Mouse (Mus musculus): ENCODE measurements at regions not wholly inside any gene's neighbourhood (a gene's known extent, or its start where the extent isn't known, plus 50 kb on each side); places are given as distances from the start of the nearest gene placed in this dataset.

DNA sequence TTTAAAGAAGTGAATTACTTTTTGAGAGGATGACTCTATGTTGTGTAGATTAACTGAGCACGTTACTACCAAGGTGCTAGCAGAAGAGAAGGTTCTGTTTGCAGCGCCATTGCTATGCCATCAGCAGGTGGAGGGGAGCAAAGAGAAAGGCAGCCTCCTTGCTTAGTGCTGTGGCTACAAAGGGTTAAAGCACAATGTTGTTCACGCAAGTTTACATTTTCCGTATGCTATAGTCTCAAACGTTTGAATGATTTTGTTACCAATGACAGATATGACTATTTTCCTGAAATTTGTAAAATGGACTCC lies 247.1 kb upstream of the Nr2f1 start:
- Histone ChIP-seq H3K9ac (no peak overlapping the region), H3K4me2 (no peak overlapping the region), H3K4me1 (peaks cover 13% of the 10 kb centered on the region), H3K27me3 (replicated peaks) (no peaks in the 10 kb centered on the region), H3K4me3 (no peak overlapping the region), H3K36me3 (no peaks in the 10 kb centered on the region), H3K9me3 (no peaks in the 10 kb centered on the region), H3K27ac (replicated peaks) (no peak overlapping the region)
- no peak for ATAC-seq (ENCODE audit: extremely low read depth, insufficient number of reproducible peaks, low FRiP score, low TSS enrichment)
- 81% methylated on average over 5 of the region's 5 CpGs for WGBS

GRCm38 (mm10) chr13:78445891-78446725 lies 246.6 kb upstream of the Nr2f1 start:
- Histone ChIP-seq H3K27ac (replicated peaks) (no peak overlapping the region), H3K27me3 (replicated peaks) (no peaks in the 10 kb centered on the region), H3K36me3 (no peaks in the 10 kb centered on the region), H3K4me2 (no peak overlapping the region), H3K9me3 (no peaks in the 10 kb centered on the region), H3K9ac (no peak overlapping the region), H3K4me1 (peaks cover 13% of the 10 kb centered on the region), H3K4me3 (no peak overlapping the region)
- ATAC-seq (ENCODE audit: extremely low read depth, insufficient number of reproducible peaks, low FRiP score, low TSS enrichment) = no peak
- 73% methylated on average over 14 of the region's 14 CpGs for WGBS

GRCm38 (mm10) chr13:78444691-78445349 lies 245.3 kb upstream of the Nr2f1 start:
- 80% methylated on average over 8 of the region's 8 CpGs for WGBS
- ATAC-seq (ENCODE audit: extremely low read depth, insufficient number of reproducible peaks, low FRiP score, low TSS enrichment) = no peak

DNA sequence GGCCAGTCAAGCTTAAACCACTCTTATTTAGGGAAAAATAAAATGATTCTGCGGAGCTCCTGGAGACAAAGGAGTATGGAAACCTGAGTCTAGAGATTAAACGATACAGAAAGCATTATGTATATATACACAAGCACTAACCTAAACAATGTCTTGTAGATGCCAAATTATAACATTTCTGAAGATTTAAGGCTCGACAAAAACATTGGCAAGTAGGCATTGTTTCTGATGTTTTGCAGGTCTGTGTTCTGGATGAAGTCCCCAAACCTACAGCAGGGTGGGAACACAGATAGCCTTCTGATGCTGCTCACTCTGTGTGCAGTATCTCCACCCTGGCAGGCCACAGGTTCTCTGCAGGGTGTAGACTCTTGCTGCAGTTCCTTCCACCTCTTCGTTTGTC lies 228.9 kb upstream of the Nr2f1 start:
- Histone ChIP-seq H3K4me3 (peak overlapping the region; percentile 50; the same call in 1 of the 2 replicates), H3K36me3 (no peaks in the 10 kb centered on the region), H3K4me2 (peak overlapping the region; percentile 80), H3K4me1 (peaks cover 14% of the 10 kb centered on the region), H3K9ac (no peak overlapping the region), H3K9me3 (no peaks in the 10 kb centered on the region), H3K27ac (replicated peaks) (no peak overlapping the region), H3K27me3 (replicated peaks) (no peaks in the 10 kb centered on the region)
- WGBS = 67% methylated on average over 4 of the region's 4 CpGs
- no peak for ATAC-seq (ENCODE audit: extremely low read depth, insufficient number of reproducible peaks, low FRiP score, low TSS enrichment)

More at GRCm38 (mm10) chr13:78444691-78445349, 245.3 kb upstream of the Nr2f1 start:
- no peak overlapping the region for H3K9ac ChIP-seq
- no peak overlapping the region for H3K27ac ChIP-seq (replicated peaks)
- no peaks in the 10 kb centered on the region for H3K36me3 ChIP-seq
- H3K4me2 ChIP-seq = no peak overlapping the region
- no peaks in the 10 kb centered on the region for H3K27me3 ChIP-seq (replicated peaks)
- no peaks in the 10 kb centered on the region for H3K9me3 ChIP-seq
- no peak overlapping the region for H3K4me3 ChIP-seq
- H3K4me1 ChIP-seq = peaks cover 13% of the 10 kb centered on the region

DNA sequence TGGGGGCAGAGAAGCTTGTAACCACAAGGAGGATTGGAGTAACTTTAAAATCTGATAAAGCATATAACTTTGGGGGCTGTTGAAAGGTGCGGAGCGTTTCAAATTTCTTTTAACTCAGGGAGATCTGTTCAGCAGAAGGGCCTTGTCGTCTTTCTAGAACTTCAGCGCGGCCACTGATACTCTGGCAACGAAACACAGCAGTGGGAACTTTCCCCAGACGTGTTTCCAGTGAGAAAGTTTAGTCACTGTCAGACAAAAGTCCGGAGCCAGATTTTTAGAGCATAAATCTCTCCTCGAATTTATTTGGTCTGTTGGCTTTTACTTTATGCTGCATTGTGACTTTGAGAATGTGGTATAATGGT lies 228.5 kb upstream of the Nr2f1 start:
- Histone ChIP-seq H3K4me1 (peaks cover 14% of the 10 kb centered on the region), H3K4me3 (peak overlapping the region; percentile 50), H3K9me3 (no peaks in the 10 kb centered on the region), H3K4me2 (peak overlapping the region; percentile 80), H3K27ac (replicated peaks) (no peak overlapping the region), H3K27me3 (replicated peaks) (no peaks in the 10 kb centered on the region), H3K9ac (peak overlapping the region; percentile 67), H3K36me3 (no peaks in the 10 kb centered on the region)
- ATAC-seq (ENCODE audit: extremely low read depth, insufficient number of reproducible peaks, low FRiP score, low TSS enrichment) = no peak
- 14% methylated on average over 9 of the region's 9 CpGs for WGBS

GRCm38 (mm10) chr13:78427141-78428083 lies 227.9 kb upstream of the Nr2f1 start:
- no peaks in the 10 kb centered on the region for H3K36me3 ChIP-seq
- peak overlapping the region; percentile 50 for H3K4me3 ChIP-seq
- H3K9ac ChIP-seq = peak overlapping the region; percentile 67
- no peaks in the 10 kb centered on the region for H3K9me3 ChIP-seq
- no peak for ATAC-seq (ENCODE audit: extremely low read depth, insufficient number of reproducible peaks, low FRiP score, low TSS enrichment)
- no peak overlapping the region for H3K27ac ChIP-seq (replicated peaks)
- no peaks in the 10 kb centered on the region for H3K27me3 ChIP-seq (replicated peaks)
- H3K4me2 ChIP-seq = peak overlapping the region; percentile 80
- WGBS = 9% methylated on average over 24 of the region's 24 CpGs
- H3K4me1 ChIP-seq = peaks cover 14% of the 10 kb centered on the region

- no peak overlapping the region for H3K27ac ChIP-seq (replicated peaks)
- no peak overlapping the region for H3K4me3 ChIP-seq
- 49% methylated on average over 8 of the region's 8 CpGs for WGBS
- H3K4me1 ChIP-seq = peaks cover 14% of the 10 kb centered on the region
- ATAC-seq (ENCODE audit: extremely low read depth, insufficient number of reproducible peaks, low FRiP score, low TSS enrichment) = no peak
- no peaks in the 10 kb centered on the region for H3K9me3 ChIP-seq
- no peak overlapping the region for H3K9ac ChIP-seq
- no peaks in the 10 kb centered on the region for H3K36me3 ChIP-seq
- H3K27me3 ChIP-seq (replicated peaks) = no peaks in the 10 kb centered on the region
- peak overlapping the region; percentile 80 for H3K4me2 ChIP-seq
Measured at GRCm38 (mm10) chr13:78426306-78426921, 226.9 kb upstream of the Nr2f1 start.

DNA sequence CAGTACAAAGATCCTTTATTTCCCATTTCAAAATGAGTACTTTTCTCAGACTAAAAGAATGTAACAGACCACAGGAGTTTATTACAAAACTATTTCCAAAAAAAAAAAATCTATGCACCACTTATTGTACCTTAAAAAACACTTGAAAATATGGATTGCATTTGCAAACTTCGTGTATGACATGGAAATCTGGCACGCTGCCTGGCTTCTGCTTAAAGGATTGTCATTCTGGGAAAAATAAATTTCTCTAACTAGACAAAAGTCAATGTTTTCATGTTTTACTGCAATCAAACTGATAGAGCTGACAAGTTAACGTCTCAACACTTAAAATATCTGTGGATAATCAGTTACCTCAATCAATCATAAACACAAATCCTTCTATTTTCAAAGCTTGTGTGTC lies 205.5 kb upstream of the Nr2f1 start:
- no peaks in the 10 kb centered on the region for H3K36me3 ChIP-seq
- WGBS = 50% methylated on average over 3 of the region's 3 CpGs
- no peak overlapping the region for H3K9ac ChIP-seq
- no peak for ATAC-seq (ENCODE audit: extremely low read depth, insufficient number of reproducible peaks, low FRiP score, low TSS enrichment)
- no peak overlapping the region for H3K4me2 ChIP-seq
- no peak overlapping the region for H3K27ac ChIP-seq (replicated peaks)
- no peaks in the 10 kb centered on the region for H3K4me1 ChIP-seq
- no peaks in the 10 kb centered on the region for H3K9me3 ChIP-seq
- no peak overlapping the region for H3K4me3 ChIP-seq
- H3K27me3 ChIP-seq (replicated peaks) = no peaks in the 10 kb centered on the region

GRCm38 (mm10) chr13:78383761-78384160 lies 184.2 kb upstream of the Nr2f1 start:
- Histone ChIP-seq H3K4me1 (no peaks in the 10 kb centered on the region), H3K4me2 (no peak overlapping the region), H3K9ac (no peak overlapping the region), H3K27me3 (replicated peaks) (no peaks in the 10 kb centered on the region), H3K36me3 (no peaks in the 10 kb centered on the region), H3K9me3 (no peaks in the 10 kb centered on the region), H3K27ac (replicated peaks) (no peak overlapping the region), H3K4me3 (no peak overlapping the region)
- 59% methylated on average over 2 of the region's 2 CpGs for WGBS
- no peak for ATAC-seq (ENCODE audit: extremely low read depth, insufficient number of reproducible peaks, low FRiP score, low TSS enrichment)

GRCm38 (mm10) chr13:78361236-78361635 lies 161.7 kb upstream of the Nr2f1 start:
- Histone ChIP-seq H3K4me2 (no peak overlapping the region), H3K9ac (no peak overlapping the region), H3K4me3 (no peak overlapping the region), H3K27me3 (replicated peaks) (no peaks in the 10 kb centered on the region), H3K36me3 (no peaks in the 10 kb centered on the region), H3K9me3 (no peaks in the 10 kb centered on the region), H3K4me1 (no peaks in the 10 kb centered on the region), H3K27ac (replicated peaks) (no peak overlapping the region)
- ATAC-seq (ENCODE audit: extremely low read depth, insufficient number of reproducible peaks, low FRiP score, low TSS enrichment) = no peak
- WGBS = 50% methylated on average over 1 of the region's 1 CpGs

- 43% methylated on average over 3 of the region's 3 CpGs for WGBS
- Histone ChIP-seq H3K4me2 (no peak overlapping the region), H3K4me3 (no peak overlapping the region), H3K9me3 (no peaks in the 10 kb centered on the region), H3K36me3 (no peaks in the 10 kb centered on the region), H3K4me1 (no peaks in the 10 kb centered on the region), H3K27me3 (replicated peaks) (no peaks in the 10 kb centered on the region), H3K9ac (no peak overlapping the region), H3K27ac (replicated peaks) (no peak overlapping the region)
- ATAC-seq (ENCODE audit: extremely low read depth, insufficient number of reproducible peaks, low FRiP score, low TSS enrichment) = no peak
Measured at GRCm38 (mm10) chr13:78348830-78349229, 149.3 kb upstream of the Nr2f1 start.

Measured in heart, embryonic 13.5 days (tissue).